Mouse (Mus musculus) heart, embryonic 13.5 days (tissue): ENCODE data around the gene Zfp467. TPM values are rescaled to one million over a fixed set of nuclear protein-coding genes. Genes with fewer than 3 reads are reported as not detected.

Source experiments
- ATAC-seq: fragments of 200-750 bp; cut with Nextera tagmentation; 2 replicates; pipeline ENCODE4 v1.8.0; 2017; ENCODE audit warnings: moderate TSS enrichment; ENCODE audit not compliant: insufficient number of reproducible peaks, low FRiP score, low TSS enrichment; ENCODE audit errors: extremely low read depth
- H3K27ac ChIP-seq: fragments of 300-500 bp; sonication (generic); replicated peaks from 2 replicates; pipeline ENCODE4 v1.5.1; 2015; ENCODE audit warnings: moderate library complexity, mild to moderate bottlenecking, inconsistent platforms
- H3K27me3 ChIP-seq: fragments of 300-500 bp; sonication (generic); replicated peaks from 2 replicates; pipeline ENCODE4 v1.6.1; 2015; ENCODE audit warnings: mild to moderate bottlenecking, inconsistent platforms
- H3K36me3 ChIP-seq: fragments of 300-500 bp; sonication (generic); 2 replicates; pipeline ENCODE4 v1.6.1; 2015; ENCODE audit warnings: mild to moderate bottlenecking, inconsistent platforms
- H3K4me1 ChIP-seq: fragments of 300-500 bp; sonication (generic); 2 replicates; pipeline ENCODE4 v1.6.1; 2015; ENCODE audit warnings: inconsistent platforms
- H3K4me2 ChIP-seq: fragments of 300-500 bp; sonication (generic); 2 replicates; pipeline ENCODE4 v1.6.1; 2015; ENCODE audit warnings: inconsistent platforms, mild to moderate bottlenecking, moderate library complexity
- H3K4me3 ChIP-seq: fragments of 300-500 bp; sonication (generic); 2 replicates; pipeline ENCODE4 v1.5.1; 2015; ENCODE audit warnings: moderate library complexity, mild to moderate bottlenecking, inconsistent platforms
- H3K9ac ChIP-seq: fragments of 300-500 bp; sonication (generic); 2 replicates; pipeline ENCODE4 v1.6.1; 2015; ENCODE audit warnings: inconsistent platforms, mild to moderate bottlenecking, moderate library complexity
- H3K9me3 ChIP-seq: fragments of 300-500 bp; sonication (generic); 2 replicates; pipeline ENCODE4 v1.6.1; 2016; ENCODE audit warnings: inconsistent platforms
- WGBS: fragments of 180-500 bp; shearing (Covaris S2); methylation state at CpG from one replicate; pipeline ENCODE4 v1.1.7; 2015; ENCODE audit warnings: mixed read lengths; 5-methylcytosine and 5-hydroxymethylcytosine counted together
- polyA plus RNA-seq: library from polyadenylated mRNA; unstranded; fragments of >200 nt; fragmentation: Nextera tagmentation; extraction: Ambion mirVana; gene quantifications from 2 replicates; pipeline ENCODE4 v1.2.1, GENCODE M21; 2015

The Zfp467 gene
- polyA plus RNA-seq, 1 experiment from 2014 or later = 16.1 TPM

GRCm38 (mm10) chr6:48464966-48465679 lies 19.5 kb upstream of the Zfp467 start:
- no peak overlapping the region for H3K4me2 ChIP-seq
- no peak overlapping the region for H3K9ac ChIP-seq
- WGBS = 77% methylated on average over 13 of the region's 13 CpGs
- no peaks in the 10 kb centered on the region for H3K9me3 ChIP-seq
- ATAC-seq = no peak
- no peak overlapping the region for H3K4me3 ChIP-seq
- H3K27me3 ChIP-seq = peaks cover 8% of the 10 kb centered on the region; the same call in 1 of the 2 replicates
- H3K36me3 ChIP-seq = no peaks in the 10 kb centered on the region
- H3K27ac ChIP-seq = no peak overlapping the region
- no peaks in the 10 kb centered on the region for H3K4me1 ChIP-seq

GRCm38 (mm10) chr6:48452771-48453170 lies 7.1 kb upstream of the Zfp467 start:
- no peak overlapping the region for H3K4me2 ChIP-seq
- no peaks in the 10 kb centered on the region for H3K36me3 ChIP-seq
- ATAC-seq = no peak
- WGBS = 78% methylated on average over 3 of the region's 3 CpGs
- no peaks in the 10 kb centered on the region for H3K9me3 ChIP-seq
- no peaks in the 10 kb centered on the region; the same call in 1 of the 2 replicates for H3K27me3 ChIP-seq
- no peak overlapping the region for H3K9ac ChIP-seq
- no peak overlapping the region for H3K27ac ChIP-seq
- no peaks in the 10 kb centered on the region for H3K4me1 ChIP-seq
- no peak overlapping the region for H3K4me3 ChIP-seq

- Histone ChIP-seq H3K4me1 (peaks cover 2% of the 10 kb centered on the region; the same call in 1 of the 2 replicates), H3K4me2 (no peak overlapping the region), H3K9ac (no peak overlapping the region), H3K4me3 (no peak overlapping the region), H3K27me3 (no peaks in the 10 kb centered on the region; the same call in 1 of the 2 replicates), H3K36me3 (no peaks in the 10 kb centered on the region), H3K27ac (no peak overlapping the region), H3K9me3 (no peaks in the 10 kb centered on the region)
- WGBS = 61% methylated on average over 1 of the region's 1 CpGs
- ATAC-seq = no peak
Observed at GRCm38 (mm10) chr6:48452151-48452550, 6.5 kb upstream of the Zfp467 start.

- Histone ChIP-seq H3K4me2 (no peak overlapping the region), H3K36me3 (no peaks in the 10 kb centered on the region), H3K4me1 (peaks cover 18% of the 10 kb centered on the region), H3K4me3 (no peak overlapping the region), H3K27me3 (no peaks in the 10 kb centered on the region; the same call in 1 of the 2 replicates), H3K27ac (peak overlapping the region; percentile 25; the same call in 1 of the 2 replicates), H3K9me3 (no peaks in the 10 kb centered on the region), H3K9ac (no peak overlapping the region)
- no peak for ATAC-seq
- WGBS = 47% methylated on average over 7 of the region's 7 CpGs
Observed at GRCm38 (mm10) chr6:48448527-48448926, 2.9 kb upstream of the Zfp467 start.

GRCm38 (mm10) chr6:48447929-48448328 lies 2.3 kb upstream of the Zfp467 start, which contains the start of gene Sspo:
TSS of gene Sspo (plus strand) at chr6:48448229.
- Histone ChIP-seq H3K36me3 (peaks cover under 1% of the 10 kb centered on the region; the same call in 1 of the 2 replicates), H3K9me3 (no peaks in the 10 kb centered on the region), H3K27ac (peak within 1 kb of the TSS; percentile 25; the same call in 1 of the 2 replicates), H3K4me2 (no peak within 1 kb of the TSS), H3K4me3 (no peak within 1 kb of the TSS), H3K4me1 (peaks cover 23% of the 10 kb centered on the region), H3K9ac (no peak within 1 kb of the TSS), H3K27me3 (no peaks in the 10 kb centered on the region; the same call in 1 of the 2 replicates)
- 67% methylated on average over 1 of the region's 1 CpGs for WGBS
- ATAC-seq = no peak

GRCm38 (mm10) chr6:48446896-48447295 lies 1.3 kb upstream of the Zfp467 start:
- Histone ChIP-seq H3K27me3 (no peaks in the 10 kb centered on the region; the same call in 1 of the 2 replicates), H3K36me3 (peaks cover 11% of the 10 kb centered on the region), H3K4me3 (no peak overlapping the region), H3K9me3 (no peaks in the 10 kb centered on the region), H3K9ac (no peak overlapping the region), H3K4me2 (0 out of 2 replicates have a peak overlapping the region, but pooled peaks have one; percentile 92), H3K27ac (peak overlapping the region; percentile 94; the same call in 1 of the 2 replicates), H3K4me1 (peaks cover 27% of the 10 kb centered on the region)
- ATAC-seq = no peak
- WGBS = 79% methylated on average over 3 of the region's 3 CpGs

- peak overlapping the region; percentile 92 for H3K4me2 ChIP-seq
- WGBS = 35% methylated on average over 3 of the region's 3 CpGs
- H3K4me1 ChIP-seq = peaks cover 32% of the 10 kb centered on the region
- peak overlapping the region; percentile 95 for H3K9ac ChIP-seq
- peak overlapping the region; percentile 88 for H3K4me3 ChIP-seq
- no peaks in the 10 kb centered on the region for H3K9me3 ChIP-seq
- no peaks in the 10 kb centered on the region; the same call in 1 of the 2 replicates for H3K27me3 ChIP-seq
- H3K27ac ChIP-seq = peak overlapping the region; percentile 94
- ATAC-seq = no peak
- peaks cover 17% of the 10 kb centered on the region for H3K36me3 ChIP-seq
Observed at GRCm38 (mm10) chr6:48446256-48446655, 631 bp upstream of the Zfp467 start.

GRCm38 (mm10) chr6:48444310-48445180 lies 1.1 kb downstream of the Zfp467 start:
- Histone ChIP-seq H3K27me3 (peaks cover 5% of the 10 kb centered on the region), H3K36me3 (peaks cover 33% of the 10 kb centered on the region), H3K4me3 (peak overlapping the region; percentile 88), H3K4me2 (peak overlapping the region; percentile 92), H3K9me3 (no peaks in the 10 kb centered on the region), H3K27ac (peak overlapping the region; percentile 94), H3K9ac (peak overlapping the region; percentile 95), H3K4me1 (peaks cover 49% of the 10 kb centered on the region)
- under 1% methylated on average over 28 of the region's 34 CpGs for WGBS
- peak; percentile 48; the same call in 1 of the 2 replicates for ATAC-seq

- peaks cover 41% of the 10 kb centered on the region for H3K36me3 ChIP-seq
- peak; percentile 80 for ATAC-seq
- H3K27me3 ChIP-seq = peaks cover 13% of the 10 kb centered on the region
- 4% methylated on average over 19 of the region's 19 CpGs for WGBS
- peak overlapping the region; percentile 95 for H3K9ac ChIP-seq
- H3K27ac ChIP-seq = peak overlapping the region; percentile 94
- no peaks in the 10 kb centered on the region for H3K9me3 ChIP-seq
- H3K4me1 ChIP-seq = peaks cover 57% of the 10 kb centered on the region
- peak overlapping the region; percentile 92 for H3K4me2 ChIP-seq
- peak overlapping the region; percentile 88 for H3K4me3 ChIP-seq
Observed at GRCm38 (mm10) chr6:48443592-48444309, 1.9 kb downstream of the Zfp467 start.

- WGBS = 38% methylated on average over 14 of the region's 14 CpGs
- Histone ChIP-seq H3K36me3 (peaks cover 63% of the 10 kb centered on the region), H3K4me2 (no peak overlapping the region), H3K9me3 (no peaks in the 10 kb centered on the region), H3K4me1 (peaks cover 72% of the 10 kb centered on the region), H3K27ac (0 out of 2 replicates have a peak overlapping the region, but pooled peaks have one; percentile 42), H3K9ac (0 out of 2 replicates have a peak overlapping the region, but pooled peaks have one; percentile 44), H3K27me3 (peaks cover 33% of the 10 kb centered on the region), H3K4me3 (no peak overlapping the region)
- no peak for ATAC-seq
Observed at GRCm38 (mm10) chr6:48440306-48441014, 5.2 kb downstream of the Zfp467 start.
